Mouse (Mus musculus) heart, postnatal 25 days (tissue): Measurements from ENCODE around the gene Mex3b. TPM values are rescaled to one million over a fixed set of nuclear protein-coding genes. Genes with fewer than 3 reads are reported as not detected.

ENCODE experiments used
- DNase-seq: peaks from one replicate; pipeline ENCODE4 v3.0.0; 2022; ENCODE audit warnings: low spot score
- intact Hi-C: fragments of 180-260 bp; cut with DNase I; formaldehyde crosslinking; loops from one replicate; pipeline ENCODE4 v1.15.1; 2025
- total RNA-seq, 2 experiments: library from RNA; stranded (reverse); gene quantifications; 2 replicates each; pipeline ENCODE4 v1.2.3; 2021

Gene Mex3b
- 1 to 10 TPM; 1.6 to 2.5 TPM for total RNA-seq

DNA sequence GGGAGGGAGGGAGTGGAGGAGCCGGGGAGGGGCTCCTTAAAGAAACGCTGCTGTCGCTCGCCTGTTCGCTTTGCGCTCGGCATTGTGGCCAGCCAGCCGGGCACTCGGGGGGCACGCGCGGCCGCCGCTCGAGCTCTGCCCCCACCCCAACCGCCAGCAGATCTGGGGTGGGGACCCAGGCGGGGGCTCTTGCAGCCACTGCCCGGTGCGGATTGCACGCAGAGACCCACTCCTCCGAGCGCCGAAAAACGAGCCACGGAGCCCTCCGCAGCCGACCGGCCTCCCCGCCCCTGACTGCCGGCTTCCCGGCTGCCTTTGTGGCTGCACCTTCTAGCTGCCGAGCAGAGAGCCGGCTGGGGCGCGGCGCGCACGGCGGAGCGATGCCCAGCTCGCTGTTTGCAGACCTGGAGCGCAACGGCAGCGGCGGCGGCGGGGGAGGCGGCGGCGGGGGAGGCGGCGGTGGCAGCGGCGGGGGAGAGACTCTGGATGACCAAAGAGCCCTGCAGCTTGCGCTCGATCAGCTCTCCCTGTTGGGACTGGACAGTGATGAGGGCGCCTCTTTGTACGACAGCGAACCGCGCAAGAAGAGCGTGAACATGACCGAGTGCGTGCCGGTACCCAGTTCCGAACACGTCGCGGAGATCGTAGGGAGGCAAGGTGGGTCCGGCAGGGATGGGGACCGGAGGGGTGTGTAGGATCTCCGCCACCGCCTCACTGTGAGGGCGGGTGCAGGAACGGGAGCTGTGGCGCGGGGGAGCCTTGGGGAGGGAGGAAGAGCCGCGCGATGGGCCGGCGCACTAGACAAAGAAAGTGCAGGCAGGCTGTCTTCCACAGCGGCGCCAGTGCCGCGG lies at the start of gene Mex3b:
TSS of gene Mex3b (plus strand) at position 63 of the 851 bp plus-strand sequence.
- intact Hi-C loops, result loop anchor here (2.0 to 10.0 kb wide), 2 partner anchors 683 to 1017 kb away; partner anchors contain the start of genes Mesd and Tlnrd1
- DNase-seq, result peak; percentile 27

DNA sequence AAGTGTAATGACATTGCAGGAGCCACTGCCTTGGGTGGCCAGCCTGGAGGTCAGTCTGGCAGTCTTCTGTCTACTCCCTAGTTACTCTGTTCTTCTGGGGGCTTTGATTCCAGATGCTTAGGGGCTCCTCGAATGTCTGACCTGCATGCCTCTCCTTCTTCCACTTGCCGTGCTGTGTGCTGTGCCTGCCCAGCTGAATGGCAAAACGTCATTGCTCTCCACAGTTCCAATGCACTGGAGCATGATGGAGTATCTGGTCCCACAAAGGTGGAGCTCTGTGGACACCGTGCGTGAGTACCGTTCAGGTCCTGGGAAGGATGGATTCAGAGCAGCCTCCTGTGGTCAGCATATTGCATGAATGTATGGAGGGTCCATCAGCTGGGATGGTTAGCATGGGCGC lies 47.6 kb upstream of the Mex3b start:
- DNase-seq, result no peak
- intact Hi-C loops, result no loop called here

DNA sequence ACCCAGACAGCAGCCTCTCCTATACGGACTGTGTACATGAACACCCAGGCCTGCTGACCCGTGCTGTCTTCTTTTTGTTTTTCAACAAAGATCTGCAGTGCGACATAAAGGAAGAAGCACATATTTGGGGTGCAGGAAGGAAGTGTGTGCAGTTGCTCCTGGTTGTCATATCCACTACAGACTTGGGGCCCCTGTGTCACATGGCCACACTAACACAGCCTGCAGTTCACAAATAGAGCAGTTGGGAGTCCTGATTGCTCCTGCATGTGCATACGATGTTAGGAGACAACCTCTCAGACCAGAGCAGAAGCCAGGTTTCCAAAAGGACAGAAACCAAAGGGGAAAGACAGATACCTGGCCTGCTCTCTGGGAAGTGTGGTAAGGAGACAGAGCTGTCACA lies 46.5 kb upstream of the Mex3b start:
- intact Hi-C loops, result no loop called here

DNA sequence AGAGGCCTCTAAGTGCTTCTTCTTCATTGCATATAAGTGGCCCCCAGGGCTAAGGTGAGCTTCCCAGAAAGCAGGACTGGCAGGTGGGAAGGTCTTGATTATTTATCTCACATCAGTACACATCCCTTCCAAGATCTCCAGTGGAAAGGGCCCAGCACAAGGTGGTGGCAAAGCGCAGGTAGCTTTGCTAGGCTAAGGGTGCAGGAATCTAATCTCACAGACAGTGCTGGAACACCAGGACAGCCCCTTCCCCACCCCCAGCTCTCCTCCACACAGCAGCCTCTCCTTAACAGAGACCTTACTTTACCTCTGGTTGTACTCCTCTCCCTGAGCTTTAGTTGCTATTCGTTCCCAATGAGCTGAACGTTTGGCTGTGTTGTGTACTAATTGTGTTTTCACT lies 45.6 kb upstream of the Mex3b start:
- DNase-seq, result no peak
- intact Hi-C loops, result no loop called here

More for the DNA sequence above, 46.5 kb upstream of the Mex3b start:
- DNase-seq, result no peak

DNA sequence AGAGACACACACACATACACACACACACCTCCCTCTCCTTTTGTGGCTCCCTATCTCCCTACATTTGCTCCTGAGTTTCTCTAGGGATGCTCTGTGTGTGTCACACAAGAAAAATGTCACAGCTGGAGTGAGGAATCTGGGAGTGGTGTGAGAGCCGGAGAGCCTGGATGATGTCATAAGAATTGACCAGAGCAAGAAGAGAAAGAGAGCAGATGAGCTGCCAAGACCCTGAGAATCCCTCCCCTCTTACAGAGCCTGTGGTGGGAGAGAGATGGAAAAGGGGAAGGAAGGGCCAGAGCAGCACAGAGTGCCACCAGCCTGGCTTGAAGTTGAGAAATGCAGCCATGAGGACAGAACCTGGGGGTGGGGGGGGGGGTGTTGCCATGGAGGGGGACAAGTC lies 44.6 kb upstream of the Mex3b start:
- intact Hi-C loops, result no loop called here
- DNase-seq, result no peak

DNA sequence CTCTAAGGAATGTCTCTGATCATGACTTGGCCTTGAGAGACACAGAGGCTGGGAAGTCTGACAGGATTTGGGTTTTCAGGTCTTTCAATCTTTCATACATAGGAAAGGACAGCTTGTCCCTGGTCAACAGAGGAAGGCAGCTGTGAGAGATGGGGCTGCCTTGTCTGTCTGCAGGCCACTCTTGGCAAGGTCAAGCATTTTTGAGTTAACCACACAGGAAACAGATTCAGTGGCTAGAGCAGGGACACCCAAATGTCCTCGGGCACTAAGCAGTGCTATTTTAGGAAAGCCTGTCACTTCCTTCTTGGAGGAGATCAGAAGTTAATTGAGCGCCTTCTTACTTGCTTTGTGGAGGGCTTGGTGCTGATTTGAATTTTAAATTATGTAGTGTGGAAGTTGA lies 38.9 kb upstream of the Mex3b start:
- intact Hi-C loops, result no loop called here
- DNase-seq, result no peak

DNA sequence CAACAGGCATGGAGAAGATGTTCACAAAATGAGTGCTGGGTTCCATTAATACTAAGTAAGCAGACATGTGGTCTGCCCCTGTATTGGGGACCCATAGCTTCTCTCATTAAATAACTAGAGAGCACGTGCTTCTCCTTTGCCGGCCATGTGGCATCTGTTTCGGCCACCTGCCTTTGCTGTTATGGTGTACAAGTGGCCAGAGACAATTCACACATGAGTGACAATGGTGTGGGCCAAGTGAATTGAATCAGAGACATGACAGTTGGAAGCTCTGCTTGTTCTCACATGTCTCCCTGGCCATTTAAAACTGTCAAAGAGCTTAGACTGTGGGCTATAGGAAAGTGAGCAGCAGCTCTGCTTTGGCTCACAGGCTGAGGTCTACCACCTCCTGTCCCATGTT lies 37.6 kb upstream of the Mex3b start:
- intact Hi-C loops, result no loop called here
- DNase-seq, result no peak

DNA sequence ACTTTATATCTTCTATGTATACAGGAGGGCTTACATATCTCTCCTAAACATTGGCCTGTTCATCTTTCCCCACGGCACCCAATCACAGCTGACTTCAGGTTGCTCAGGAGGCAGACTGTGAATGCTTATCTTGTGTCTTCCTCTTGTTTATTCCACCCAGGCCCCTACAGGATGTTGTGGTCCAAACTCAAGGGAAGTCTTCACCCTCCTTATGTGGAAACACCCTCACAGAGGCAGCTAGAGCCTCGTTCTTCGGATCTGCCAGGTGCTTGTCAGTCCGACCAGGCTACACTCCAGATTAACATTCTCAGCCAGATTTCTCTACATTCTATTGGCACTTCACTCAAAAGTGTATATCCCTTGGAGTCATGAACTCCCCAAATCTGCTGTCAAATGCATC lies 32.7 kb upstream of the Mex3b start:
- no peak for DNase-seq
- intact Hi-C loops, result no loop called here

DNA sequence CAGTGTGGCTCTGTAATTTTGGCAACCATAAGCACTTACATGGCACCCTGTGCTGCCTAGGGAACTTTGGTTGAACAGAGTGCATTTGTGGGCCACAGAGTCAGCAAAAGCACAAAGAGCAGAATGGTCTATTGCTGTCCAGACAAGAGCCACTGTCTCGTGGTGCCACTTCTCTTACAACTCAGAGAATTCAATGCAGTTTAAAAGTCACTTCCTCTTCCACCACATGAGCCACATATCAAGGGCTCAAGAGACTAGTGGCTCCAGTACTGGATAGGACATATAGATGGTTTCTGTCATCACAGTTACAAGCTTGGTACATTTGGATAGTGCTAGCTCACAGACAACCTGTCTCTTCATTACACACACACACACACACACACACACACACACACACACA lies 28.7 kb upstream of the Mex3b start:
- no peak for DNase-seq
- intact Hi-C loops, result no loop called here

DNA sequence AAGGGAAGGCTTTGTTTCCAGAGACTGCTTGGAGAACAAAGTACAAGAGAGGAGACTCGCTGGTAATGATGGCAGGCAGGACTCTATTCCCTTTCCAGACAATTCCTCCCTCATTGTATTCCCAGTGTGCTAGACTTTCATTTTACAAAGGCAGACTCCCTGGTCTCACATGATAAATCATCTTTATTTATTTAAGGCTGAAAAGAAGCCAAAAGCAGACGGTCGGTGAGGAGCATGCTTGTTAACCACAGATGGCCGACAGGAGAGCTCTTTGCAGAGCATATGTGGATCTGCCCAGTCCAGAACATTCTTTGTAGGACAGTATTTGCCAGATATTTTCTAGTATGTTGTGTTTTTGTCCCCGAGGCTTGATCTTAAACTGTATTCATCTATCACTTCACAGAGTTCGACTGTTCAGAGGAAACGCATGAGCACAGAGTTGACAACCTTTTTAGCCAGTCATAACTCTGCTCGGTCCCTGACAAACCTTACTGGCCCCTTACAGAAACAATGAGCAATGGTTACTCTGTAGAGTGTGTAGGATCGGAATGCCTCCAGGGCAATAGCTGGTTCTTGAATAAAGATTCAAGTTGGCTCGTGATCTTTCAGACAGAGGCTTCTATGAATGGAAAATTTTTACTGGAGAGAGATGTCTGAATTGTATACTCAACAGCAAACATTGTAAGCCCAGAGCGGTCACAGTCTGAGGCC lies 28.0 kb upstream of the Mex3b start:
- intact Hi-C loops, result no loop called here
- no peak for DNase-seq

DNA sequence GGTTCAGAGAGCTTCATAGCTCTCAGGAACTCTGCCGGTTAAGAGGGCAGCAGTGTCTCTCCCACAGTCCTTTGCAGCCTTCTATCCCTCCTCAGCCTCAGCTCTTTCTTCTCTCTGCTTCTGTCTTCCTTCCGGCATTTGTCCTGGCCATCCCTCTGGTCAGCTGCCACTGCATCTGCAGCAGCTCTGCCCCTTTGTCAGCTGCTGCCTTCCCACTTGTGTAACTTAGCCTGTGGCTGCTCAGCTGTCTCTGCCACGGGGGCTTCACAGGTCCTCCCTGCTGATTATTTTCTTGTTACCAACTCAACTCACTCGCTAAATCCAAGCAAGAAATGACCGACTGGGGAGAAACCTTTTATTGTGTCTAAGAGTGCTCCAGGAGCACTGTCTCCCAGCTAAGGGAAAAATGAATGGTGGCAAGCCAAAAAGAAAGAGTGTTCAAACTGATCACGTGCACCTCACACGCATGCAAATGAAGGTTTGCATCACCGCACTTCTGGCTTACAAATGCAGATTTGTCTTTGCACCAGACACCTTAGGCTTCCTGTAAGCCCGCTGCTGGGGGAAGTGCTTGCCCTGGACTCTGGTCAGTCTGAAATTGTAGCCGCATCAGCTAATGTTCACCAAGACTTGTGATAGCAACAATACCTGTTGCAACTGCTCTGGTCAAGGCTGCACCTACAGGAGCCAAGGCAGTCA lies 24.8 kb upstream of the Mex3b start:
- intact Hi-C loops, result no loop called here
- no peak for DNase-seq

DNA sequence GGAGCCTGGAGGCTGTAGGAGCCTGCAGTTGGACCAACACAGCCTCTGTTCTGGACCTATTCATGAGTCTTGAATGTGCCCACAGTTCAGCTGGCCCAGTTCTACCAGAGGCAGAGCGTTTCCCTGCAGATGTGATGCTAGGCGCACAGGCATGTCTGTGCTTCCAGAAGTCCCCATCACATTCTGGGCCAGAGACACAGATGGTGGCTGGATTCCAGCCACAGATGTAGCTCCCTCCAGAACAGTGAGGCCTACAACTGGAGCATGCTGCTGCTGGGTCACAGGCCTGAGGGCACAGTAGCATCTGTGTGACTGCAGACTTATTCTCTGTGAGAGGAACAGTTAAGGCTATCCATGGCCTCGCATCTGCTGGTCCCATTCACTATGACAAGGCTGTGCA lies 16.4 kb upstream of the Mex3b start:
- no peak for DNase-seq
- intact Hi-C loops, result no loop called here

DNA sequence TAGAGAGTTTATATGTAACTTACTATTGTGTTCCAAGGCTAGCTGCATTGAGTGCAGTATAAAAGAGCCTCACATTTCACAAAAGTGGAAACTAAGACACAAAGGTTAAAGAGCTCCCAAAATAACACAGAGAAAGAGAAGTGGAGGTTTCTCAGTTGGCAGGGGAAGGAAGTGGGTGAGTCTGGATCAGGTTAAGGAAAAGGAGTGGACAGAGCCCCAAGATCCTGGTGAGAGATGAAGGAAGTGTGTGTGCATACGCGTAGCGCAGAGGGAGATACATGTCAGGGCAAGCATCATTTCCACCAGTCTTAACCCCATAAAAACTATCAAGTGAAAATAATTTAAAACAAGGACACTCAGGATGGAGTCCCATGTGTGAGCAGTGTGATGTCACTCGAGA lies 15.5 kb upstream of the Mex3b start:
- DNase-seq, result no peak
- intact Hi-C loops, result no loop called here

DNA sequence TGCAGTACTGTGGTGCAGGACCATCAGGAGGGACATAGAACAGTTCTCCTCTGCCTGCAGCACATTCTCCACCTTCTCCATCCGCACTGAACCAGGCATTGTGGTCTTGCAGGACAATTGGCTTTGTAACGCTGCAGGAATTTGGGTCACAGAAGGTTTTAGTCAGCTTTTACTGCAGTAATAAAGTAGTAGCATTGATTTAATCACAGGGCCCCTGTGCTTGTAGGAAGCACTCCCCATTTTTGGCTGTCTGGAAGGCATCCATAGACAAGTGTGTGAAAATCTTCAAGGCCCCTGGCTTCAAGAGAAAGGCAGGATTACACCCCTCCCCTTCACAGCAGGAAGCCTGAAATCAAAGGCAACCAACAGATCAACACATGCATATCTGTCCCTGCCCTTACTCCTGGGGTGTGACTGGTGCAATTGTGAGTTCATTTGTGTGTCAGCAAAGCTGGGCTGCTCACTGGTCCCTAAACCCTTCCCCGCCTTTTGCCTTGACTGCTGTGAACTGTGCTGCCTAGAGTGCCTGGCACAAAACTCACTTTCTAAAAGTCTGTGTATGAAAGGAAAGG lies 12.9 kb upstream of the Mex3b start:
- intact Hi-C loops, result no loop called here

DNA sequence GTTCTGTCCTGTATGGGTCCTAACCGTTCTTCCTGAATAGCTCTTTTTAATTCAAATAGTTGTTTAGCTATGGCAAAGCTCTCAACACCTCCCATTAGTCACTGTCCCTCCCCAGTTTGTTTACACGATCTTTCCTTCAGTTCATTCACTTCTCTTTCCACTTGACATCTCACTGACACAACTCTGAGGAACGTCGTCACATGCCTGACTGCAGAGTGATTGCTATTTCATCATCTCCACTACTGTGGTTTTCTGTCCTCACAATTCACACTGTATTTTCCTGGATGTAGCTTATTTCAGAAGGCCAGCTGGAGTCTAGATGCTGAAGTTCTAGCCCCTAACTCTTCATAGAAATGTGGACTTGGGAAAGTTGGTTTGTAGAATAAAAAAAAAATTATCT lies 8.5 kb upstream of the Mex3b start:
- intact Hi-C loops, result no loop called here
- DNase-seq, result no peak

More for the DNA sequence above, 12.9 kb upstream of the Mex3b start:
- no peak for DNase-seq

DNA sequence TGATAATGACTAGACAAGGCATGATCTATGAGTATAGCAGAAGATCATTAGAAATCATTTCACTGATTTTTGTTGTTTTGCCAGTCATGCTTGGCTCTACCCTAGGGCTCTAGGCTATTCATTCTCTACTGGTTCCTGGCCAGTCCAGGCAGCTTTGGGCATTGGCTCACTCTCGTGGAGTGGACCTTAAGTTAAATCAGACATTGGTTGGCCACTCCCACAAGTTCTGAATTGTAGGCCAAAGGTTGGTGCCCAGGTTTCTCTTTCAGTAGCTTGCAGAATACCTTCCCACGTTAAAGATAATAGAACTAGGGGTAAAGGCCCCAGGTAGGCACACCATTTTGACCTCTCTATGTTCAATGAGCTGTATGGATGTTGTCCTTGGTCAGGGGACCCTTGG lies 6.5 kb upstream of the Mex3b start:
- no peak for DNase-seq
- intact Hi-C loops, result loop anchor here (10.0 kb wide), 1 partner anchor 1024 kb away; the partner anchor contains the start of genes Mesd and Tlnrd1

DNA sequence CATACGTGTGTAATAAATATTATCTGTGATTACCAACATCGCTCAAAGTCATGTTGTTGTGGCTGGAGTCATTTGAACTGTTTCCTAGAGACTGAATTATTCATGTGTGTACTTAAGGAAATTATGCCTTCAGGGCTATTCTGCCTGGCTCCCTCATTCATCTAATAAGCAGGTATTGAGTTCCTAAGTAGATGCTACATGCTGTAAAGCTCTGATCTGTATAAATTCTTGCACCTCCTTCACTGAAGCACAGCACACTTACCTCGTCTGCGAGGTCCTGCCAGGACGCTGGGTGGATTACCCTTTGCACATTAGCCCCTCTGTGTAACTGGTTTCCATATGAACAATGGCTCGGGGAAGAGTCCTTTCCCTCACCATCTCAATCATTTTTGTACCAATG lies 3.8 kb upstream of the Mex3b start:
- intact Hi-C loops, result loop anchor here (10.0 kb wide), 1 partner anchor 1021 kb away; the partner anchor contains the start of genes Mesd and Tlnrd1
- no peak for DNase-seq

DNA sequence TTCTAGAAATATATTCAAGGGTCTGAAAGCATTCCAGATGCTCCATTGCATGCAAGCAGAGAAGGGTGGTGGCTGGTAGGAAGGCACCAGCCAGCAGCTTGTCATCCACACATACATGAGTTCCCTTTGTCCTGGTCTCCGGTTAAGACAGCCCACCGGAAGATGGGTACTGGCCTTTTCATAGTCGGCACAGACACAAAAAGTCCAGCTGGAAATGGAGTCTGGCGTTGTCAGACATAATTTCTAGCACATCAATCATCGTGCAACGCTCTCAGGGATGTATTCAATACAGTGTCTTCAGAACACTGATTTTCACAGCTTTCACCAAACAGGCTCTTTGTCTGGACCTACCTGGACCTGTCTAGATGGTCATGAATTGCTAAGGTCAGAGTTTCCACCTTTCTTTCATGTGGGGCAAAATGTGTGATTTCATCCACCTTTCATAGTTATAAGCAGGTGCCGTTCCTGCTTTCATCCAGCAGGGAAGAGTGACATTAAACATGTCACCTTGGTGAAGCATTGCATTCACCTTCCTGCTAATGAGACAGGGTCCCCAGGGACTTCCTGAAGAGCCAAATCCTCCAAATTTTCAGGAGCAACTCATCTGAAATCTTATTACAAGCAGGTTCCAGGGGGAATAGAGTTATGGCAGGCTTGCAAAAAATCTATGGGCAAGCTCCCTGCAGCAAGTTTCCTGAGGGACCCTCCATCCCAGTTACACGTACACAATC lies 2.7 kb upstream of the Mex3b start:
- intact Hi-C loops, result loop anchor here (2.0 to 10.0 kb wide), 2 partner anchors 150 to 1020 kb away; partner anchors contain the start of genes Mesd and Tlnrd1
- DNase-seq, result no peak

DNA sequence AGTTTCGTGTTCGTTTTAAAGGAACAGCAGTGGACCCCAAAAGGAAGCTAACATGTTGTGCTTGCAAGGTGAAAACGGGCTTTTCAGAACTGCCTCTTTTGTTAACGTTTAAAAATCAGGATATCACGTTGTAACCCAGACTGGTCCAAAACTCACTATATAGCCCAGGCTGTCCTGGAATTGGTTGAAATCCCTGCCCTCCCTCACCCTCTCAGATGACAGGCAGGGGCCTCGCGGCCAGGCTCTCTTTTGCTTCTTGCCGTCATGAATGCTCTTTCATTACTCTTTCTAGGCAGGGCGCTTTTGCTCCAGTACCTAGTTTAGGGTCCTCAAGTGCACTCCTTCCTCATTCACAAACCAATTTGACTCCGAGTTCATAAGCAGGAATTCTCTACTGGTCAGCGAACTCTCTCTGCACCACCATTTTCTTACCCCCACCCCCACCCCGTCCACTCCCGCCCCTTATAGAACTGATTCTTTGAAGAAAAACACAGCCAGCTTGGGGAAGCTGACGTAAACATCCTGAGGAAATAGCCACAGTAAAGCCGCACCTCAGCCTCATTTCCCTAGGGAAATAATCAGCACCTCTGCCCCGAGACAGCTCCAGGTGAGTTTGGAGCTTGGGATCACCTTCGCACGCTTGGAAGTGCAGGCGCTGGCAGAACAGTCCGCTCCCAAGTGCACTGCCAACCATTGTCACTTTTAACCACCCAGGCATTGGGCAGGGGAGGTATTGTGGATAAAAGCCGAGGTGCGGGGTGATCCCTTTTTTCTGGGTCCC lies 2.0 kb upstream of the Mex3b start:
- DNase-seq, result no peak
- intact Hi-C loops, result loop anchor here (2.0 to 10.0 kb wide), 2 partner anchors 150 to 1020 kb away; partner anchors contain the start of genes Mesd and Tlnrd1
